Mouse (Mus musculus): ENCODE measurements around the gene Zfp12.

The Zfp12 gene

GRCm38 (mm10) chr5:143265409-143265808, 30.4 kb downstream of the Zfp12 start:
- no peak for DNase-seq (ENCODE audit: low spot score in 2 of 2)

DNA sequence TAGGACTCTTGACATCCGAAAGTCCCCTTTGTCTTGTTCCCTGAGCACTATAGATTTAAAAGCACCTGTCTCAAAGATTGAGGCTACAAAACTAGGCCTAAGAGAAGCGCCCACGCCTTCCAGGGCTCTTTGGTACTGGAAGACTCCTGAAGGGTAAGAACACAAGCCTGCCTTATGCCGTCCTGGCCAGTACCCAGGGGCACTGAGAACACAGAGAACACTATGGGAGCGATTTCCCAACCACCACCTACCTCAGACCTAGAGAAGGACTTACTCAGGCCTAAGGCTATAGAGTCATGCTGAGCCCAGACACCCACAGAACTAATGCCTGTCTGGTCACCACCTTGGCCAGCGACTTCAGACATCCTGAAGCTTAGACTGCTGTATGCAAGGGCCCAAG, 31.8 kb downstream of the Zfp12 start:
- DNase-seq (ENCODE audit: low spot score in 2 of 2), result no peak

GRCm38 (mm10) chr5:143268985-143269362, 34.0 kb downstream of the Zfp12 start:
- no peak for DNase-seq (ENCODE audit: low spot score in 2 of 2)

GRCm38 (mm10) chr5:143269363-143270150, 34.6 kb downstream of the Zfp12 start, which contains the start of gene Zfp316:
Gene Zfp316, minus strand, starts transcription at chr5:143270022.
- peak in 1 of 2 experiments; percentile 19 for DNase-seq (ENCODE audit: low spot score in 2 of 2)

GRCm38 (mm10) chr5:143270151-143270519, 35.2 kb downstream of the Zfp12 start:
- DNase-seq (ENCODE audit: low spot score in 2 of 2), result no peak

GRCm38 (mm10) chr5:143271642-143272041, 36.7 kb downstream of the Zfp12 start:
- no peak for DNase-seq (ENCODE audit: low spot score in 2 of 2)

DNA sequence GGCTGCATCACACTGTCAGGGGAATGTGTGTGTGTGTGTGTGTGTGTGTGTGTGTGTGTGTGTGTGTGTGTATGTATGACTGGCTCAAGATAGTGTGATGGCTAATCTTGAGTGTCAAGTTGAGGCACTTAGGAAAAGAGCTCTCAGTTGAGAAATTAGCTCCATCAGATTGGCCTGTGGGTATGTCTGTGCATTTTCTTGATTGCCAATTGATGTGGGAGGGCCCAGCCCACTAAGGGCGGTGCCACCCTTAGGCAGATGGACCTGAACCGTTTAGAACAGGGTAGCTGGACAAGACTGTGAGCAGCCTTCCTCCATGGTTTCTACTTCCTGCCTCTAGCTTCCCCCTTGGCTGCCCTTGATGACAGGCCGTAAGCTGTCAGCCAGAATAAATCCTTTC, 37.1 kb downstream of the Zfp12 start:
- DNase-seq (ENCODE audit: low spot score in 2 of 2), result no peak

- peak in 1 of 2 experiments; percentile 33 for DNase-seq (ENCODE audit: low spot score in 2 of 2)
These were observed 37.8 kb downstream of the Zfp12 start for GRCm38 (mm10) chr5:143272540-143273330.

DNA sequence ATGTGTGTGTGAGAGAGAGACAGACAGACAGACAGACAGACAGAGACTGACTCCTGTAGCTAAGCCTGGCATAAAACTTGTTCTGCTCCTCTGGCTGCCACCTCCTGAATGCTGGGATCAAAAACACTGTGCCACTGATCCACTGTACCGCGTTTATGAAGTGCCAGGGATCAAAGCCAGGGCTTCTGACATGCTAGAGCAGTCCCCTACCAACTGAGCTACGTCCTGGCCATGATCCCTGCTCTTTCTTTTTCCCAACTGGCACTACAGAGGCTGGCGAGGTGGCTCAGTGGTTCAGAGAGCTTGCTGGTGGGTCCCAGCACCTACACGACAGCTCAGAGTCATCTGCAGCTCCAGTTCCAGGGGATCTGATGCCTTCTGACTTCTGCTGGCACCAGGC, 40.8 kb downstream of the Zfp12 start:
- DNase-seq (ENCODE audit: low spot score in 2 of 2), result no peak

DNA sequence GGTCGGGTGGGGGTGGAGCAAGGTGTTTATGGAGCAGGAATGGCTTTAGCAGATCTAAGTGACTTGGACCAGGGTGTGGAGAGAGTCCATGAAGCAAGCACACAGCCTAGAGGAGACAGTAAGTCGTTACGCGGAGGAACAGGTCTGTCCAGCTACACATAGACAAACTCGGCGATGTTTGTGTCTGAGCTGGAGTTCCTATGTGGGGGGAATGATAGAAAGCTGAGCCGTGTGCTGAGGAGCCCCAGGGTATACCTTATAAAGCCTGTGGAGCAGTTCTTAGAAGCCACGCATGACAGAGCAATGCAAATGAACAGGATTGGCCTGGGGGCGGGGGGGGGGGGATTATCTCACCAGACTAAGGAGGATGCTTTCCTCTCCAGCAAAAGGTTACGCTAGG, 44.3 kb downstream of the Zfp12 start:
- DNase-seq (ENCODE audit: low spot score in 2 of 2), result no peak

DNA sequence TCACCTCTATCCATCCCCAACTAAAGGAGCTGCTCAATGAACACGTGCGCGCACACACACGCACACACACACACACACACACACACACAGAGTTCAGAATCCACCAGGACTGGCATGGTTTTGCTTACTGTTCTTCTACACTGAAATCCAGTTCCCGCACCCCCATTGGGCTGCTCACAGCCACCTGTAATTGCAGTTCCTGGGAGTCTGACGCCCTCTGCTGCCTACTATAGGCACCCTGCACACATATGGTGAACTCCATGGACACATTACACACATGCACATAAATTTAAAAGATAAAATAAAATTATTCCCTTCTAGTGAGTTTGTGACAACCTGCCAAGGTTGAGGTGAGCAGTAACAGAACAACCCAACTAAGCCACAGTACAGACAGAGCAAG, 49.8 kb downstream of the Zfp12 start:
- DNase-seq (ENCODE audit: low spot score in 2 of 2), result no peak

- no peak for DNase-seq (ENCODE audit: low spot score in 2 of 2)
These were observed 52.9 kb downstream of the Zfp12 start for GRCm38 (mm10) chr5:143287774-143288328.

- no peak for DNase-seq (ENCODE audit: low spot score in 2 of 2)
These were observed 53.5 kb downstream of the Zfp12 start for GRCm38 (mm10) chr5:143288378-143288911.

- DNase-seq (ENCODE audit: low spot score in 2 of 2), result no peak
These were observed 54.3 kb downstream of the Zfp12 start for GRCm38 (mm10) chr5:143289299-143289698.

GRCm38 (mm10) chr5:143292879-143293278, 57.9 kb downstream of the Zfp12 start:
- DNase-seq (ENCODE audit: low spot score in 2 of 2), result no peak

- DNase-seq (ENCODE audit: low spot score in 2 of 2), result no peak
These were observed 58.4 kb downstream of the Zfp12 start, which contains the start of gene Zfp853 for GRCm38 (mm10) chr5:143293404-143293803. Gene Zfp853, minus strand, starts transcription at chr5:143293623.

GRCm38 (mm10) chr5:143294862-143295261, 59.9 kb downstream of the Zfp12 start:
- no peak for DNase-seq (ENCODE audit: low spot score in 2 of 2)

DNA sequence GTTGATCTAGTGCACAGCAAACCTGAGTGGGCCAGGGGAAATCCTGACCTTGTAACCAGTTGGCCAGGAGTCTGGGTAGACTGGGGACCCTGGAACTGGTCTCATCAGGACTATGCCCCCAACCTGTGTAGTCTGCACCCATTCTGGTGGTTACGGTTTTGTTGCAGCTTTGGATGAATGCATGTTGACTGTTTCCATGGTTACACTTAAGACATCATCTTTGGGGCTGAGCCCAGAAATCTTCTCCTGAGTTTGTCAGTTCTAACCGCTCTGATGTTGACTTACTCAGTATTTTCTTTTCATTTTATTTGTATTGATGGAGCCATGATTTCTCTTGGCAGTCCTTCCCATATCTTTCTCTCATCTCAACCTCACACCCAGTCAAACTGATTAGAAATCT, 60.4 kb downstream of the Zfp12 start:
- no peak for DNase-seq (ENCODE audit: low spot score in 2 of 2)

DNA sequence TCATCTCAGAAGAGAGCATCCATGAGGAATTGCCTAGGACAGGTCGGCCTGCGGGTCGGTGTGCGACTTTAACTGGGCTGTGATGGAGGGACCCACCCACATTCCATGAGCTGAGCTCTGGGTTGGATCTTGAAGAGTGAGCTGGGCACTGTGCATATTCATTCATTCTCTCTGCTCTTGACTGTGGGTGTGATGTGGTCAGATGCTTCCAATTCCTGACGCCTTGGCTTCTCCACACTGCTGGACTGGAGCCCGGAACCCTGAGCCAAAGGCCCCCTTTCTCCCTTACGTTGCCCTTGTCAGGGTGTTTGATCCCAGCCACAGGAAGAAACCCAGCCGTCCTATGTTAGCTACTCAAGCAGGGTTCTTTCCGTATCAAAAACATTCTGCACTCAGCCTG, 63.0 kb downstream of the Zfp12 start:
- DNase-seq (ENCODE audit: low spot score in 2 of 2), result no peak

GRCm38 (mm10) chr5:143298391-143298790, 63.4 kb downstream of the Zfp12 start:
- no peak for DNase-seq (ENCODE audit: low spot score in 2 of 2)
